Mouse (Mus musculus): Measurements from ENCODE around the gene Rbmxl1. TPM values are rescaled to one million over a fixed set of nuclear protein-coding genes. Genes with fewer than 3 reads are reported as not detected.

Gene Rbmxl1
- polyA plus RNA-seq, 1 experiment from 2014 or later = 168 TPM

Other genes starting within 250 kb of the Rbmxl1 start
- gene Pou4f2, start 72.3 kb downstream of the Rbmxl1 start, polyA plus RNA-seq (2015; fragmentation: Nextera tagmentation; extraction: Ambion mirVana) = not detected in 2 replicates
- gene Slc10a7, start 448 bp upstream of the Rbmxl1 start, polyA plus RNA-seq (2015; fragmentation: Nextera tagmentation; extraction: Ambion mirVana) = 15.5 and 16.0 TPM in 2 replicates